Mouse (Mus musculus): ENCODE measurements around the gene Creld2.

- peak; percentile 48 for TF ChIP-seq CTCF (IDR thresholded peaks at IDR 0.05; ENCODE audit: low read depth)
- TF ChIP-seq EP300 (IDR thresholded peaks at IDR 0.05; ENCODE audit: low read depth): no peak
These were observed 6.2 kb upstream of the Creld2 start for GRCm38 (mm10) chr15:88813262-88813661.
